Mouse (Mus musculus): ENCODE results near the gene Zfp408.

- no peak for TF ChIP-seq CTCF (conservative IDR thresholded peaks at IDR 0.05; ENCODE audit: insufficient read depth, insufficient read length, low read depth, low read length)
- no peak for TF ChIP-seq POLR2A (IDR thresholded peaks at IDR 0.05; ENCODE audit: low read depth, low read length)
Measured at GRCm38 (mm10) chr2:91676420-91676819, 26.8 kb upstream of the Zfp408 start.
